Mouse (Mus musculus) bone marrow macrophage, adult 2 months (primary cell): Measurements from ENCODE around the gene Mthfsd. TPM values are rescaled to one million over a fixed set of nuclear protein-coding genes. Genes with fewer than 3 reads are reported as not detected.

ENCODE experiments used
- H3K27ac ChIP-seq: 2 replicates; pipeline ENCODE4 v1.5.1; 2012; ENCODE audit warnings: low read depth, low read length; ENCODE audit not compliant: insufficient read depth
- H3K4me1 ChIP-seq: 2 replicates; pipeline ENCODE4 v1.6.1; 2012; ENCODE audit warnings: low read length; ENCODE audit not compliant: control insufficient read depth, insufficient read depth
- H3K4me3 ChIP-seq: 2 replicates; pipeline ENCODE4 v1.5.1; 2012; ENCODE audit warnings: mild to moderate bottlenecking, low read length, moderate library complexity; ENCODE audit not compliant: insufficient read depth
- CTCF ChIP-seq: IDR thresholded peaks from 2 replicates; pipeline ENCODE4 v1.5.1; 2012; ENCODE audit warnings: low read depth, mild to moderate bottlenecking, low read length, moderate library complexity
- POLR2A ChIP-seq: IDR thresholded peaks from 2 replicates; pipeline ENCODE4 v1.6.1; 2012; ENCODE audit warnings: mild to moderate bottlenecking, low read depth, low read length, borderline replicate concordance
- polyA plus RNA-seq: library from polyadenylated mRNA; stranded (reverse); fragments of >200 nt; gene quantifications from 2 replicates; pipeline ENCODE4 v1.2.4, GENCODE M21; 2012; ENCODE audit not compliant: missing spikeins, insufficient read depth, insufficient read length

Gene Mthfsd
- polyA plus RNA-seq, 1 experiment: 21.0 TPM

DNA sequence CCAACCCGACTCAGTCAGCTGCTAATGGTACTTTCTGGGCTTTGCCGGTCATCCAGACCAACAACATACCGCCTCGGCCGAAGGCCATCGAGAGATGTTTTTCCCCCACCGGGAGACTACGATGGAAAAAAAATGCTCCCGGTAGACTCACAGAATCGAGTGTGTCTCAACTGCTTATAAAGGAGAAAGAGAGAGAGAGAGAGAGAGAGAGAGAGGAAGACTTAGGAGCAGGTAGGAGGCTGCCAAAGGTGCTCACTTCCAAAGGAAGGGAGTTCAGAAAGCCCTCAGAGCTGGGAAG is 33.4 kb downstream of the Mthfsd start:
- Histone ChIP-seq H3K27ac (no peak overlapping the region), H3K4me3 (no peak overlapping the region)
- no peak for TF ChIP-seq POLR2A
- TF ChIP-seq CTCF: no peak

DNA sequence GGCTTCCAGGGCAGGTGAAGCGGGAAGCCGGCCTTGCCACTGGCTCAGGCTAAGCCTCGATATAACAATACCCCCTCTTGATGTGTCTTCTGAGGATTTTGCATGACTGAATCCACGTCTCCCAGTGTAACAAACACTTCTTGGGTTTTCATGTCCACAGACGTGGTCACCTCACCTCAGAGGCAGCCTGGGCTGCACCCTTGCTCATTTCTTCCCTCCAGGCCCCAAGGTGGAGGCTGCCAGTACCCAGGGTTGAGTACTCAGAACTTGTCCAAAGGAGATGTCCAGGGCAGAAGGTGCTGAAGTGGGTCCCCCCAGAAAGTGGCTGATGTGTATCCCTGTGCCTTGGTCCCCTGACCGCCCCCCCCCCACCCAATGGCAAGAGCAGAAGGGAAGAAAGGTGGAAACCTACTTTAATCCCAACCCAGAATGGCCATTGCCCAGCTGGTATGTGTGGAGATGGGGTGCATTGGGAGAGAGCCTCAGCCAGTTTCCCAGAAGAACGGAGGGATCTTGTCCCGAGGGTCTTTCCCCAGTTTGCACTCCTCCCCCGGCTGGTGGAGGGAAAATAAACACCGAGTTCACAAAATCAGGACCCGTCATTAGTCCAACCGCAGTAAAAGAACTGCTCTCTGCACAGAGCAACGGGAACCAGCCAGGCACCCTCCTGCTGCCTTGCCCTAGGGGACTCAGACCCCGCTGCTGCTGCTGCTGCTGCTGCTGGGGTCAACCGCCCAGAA is 33.9 kb downstream of the Mthfsd start:
- TF ChIP-seq POLR2A (no peak), CTCF (no peak)
- Histone ChIP-seq H3K4me1 (no peaks in the 10 kb centered on the region), H3K27ac (no peak overlapping the region), H3K4me3 (no peak overlapping the region)

More for the DNA sequence above, 33.4 kb downstream of the Mthfsd start:
- H3K4me1 ChIP-seq: no peaks in the 10 kb centered on the region

DNA sequence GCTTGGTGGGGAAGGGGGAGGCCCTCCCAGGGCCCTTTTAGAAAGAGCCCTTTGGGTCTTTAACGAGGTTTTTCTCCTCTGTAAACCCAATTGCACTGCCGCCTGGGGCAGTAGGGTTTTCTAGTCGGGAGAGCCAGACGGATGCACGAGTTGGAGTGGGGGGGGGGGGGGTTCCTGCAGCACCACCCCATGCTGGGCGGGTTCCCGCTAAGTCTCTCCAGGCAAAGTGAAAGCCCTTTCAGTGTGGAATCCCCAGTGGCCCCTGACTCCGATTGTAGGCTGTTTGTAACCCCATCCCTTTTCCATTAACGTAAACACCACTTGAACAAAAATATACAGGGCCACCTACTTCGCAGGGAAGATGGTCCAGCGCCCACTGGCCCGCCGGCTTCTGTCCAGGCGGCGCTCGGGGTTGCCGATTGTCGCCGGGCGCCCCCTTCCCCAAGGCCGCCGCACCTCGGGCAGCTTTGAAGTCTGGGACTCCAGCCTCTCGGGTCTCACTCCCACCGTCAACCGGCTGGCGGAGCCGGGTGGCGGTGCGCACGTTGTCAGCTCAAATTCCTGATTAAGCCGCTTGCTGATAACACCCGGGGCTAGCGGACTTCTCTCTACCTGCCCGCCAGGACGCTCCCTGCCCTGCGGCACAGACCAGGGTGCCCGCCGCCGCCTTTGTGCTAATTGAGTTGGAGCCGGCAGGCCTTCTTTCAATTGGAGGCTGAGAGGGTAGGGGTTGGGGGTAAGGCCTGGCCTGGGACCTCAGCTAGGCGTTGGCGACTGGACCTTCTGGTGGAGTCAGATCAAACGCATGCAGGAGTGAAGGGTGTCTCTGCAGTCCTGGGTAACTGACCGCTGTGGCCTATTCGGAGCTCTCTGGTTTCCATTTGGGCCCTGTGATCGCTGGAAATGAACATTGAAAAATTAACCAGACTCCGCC is 34.8 kb downstream of the Mthfsd start:
- Histone ChIP-seq H3K27ac (no peak overlapping the region), H3K4me3 (no peak overlapping the region; the same call in 1 of the 2 replicates)

DNA sequence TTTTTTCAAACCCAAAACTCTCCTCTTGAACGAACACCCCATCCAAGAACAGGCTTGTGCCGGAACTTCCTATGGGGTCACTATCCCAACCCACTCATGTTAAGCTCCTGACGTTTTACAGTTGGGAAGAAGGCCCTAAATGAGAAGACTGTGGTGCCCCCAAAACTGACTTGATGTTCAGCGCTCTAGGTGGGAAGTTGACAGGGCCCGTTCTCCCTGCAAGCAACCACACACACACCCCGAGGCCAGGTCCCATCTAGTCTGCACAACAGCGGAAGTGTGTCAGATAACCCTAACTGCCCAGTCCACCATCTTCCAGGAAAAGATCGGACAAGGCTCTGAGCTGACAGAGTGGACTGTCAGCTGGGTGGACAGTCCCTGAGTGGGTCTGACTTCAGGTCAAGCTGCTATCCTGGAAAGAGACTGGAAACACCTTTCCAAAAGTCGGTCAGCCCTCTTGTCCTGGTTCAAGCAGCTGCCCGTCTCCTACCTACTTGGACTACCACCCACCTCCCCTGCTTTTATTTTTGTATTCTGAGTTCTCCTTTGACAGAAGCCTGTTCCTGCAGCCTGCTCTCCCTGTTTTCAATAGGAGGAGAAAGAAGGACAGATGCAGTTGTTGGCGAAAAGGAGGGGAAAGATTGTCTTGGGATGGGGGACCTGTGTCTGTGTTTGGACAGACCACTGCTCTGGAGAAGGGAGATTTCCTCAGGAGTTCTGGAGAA is 35.6 kb downstream of the Mthfsd start:
- Histone ChIP-seq H3K4me1 (no peaks in the 10 kb centered on the region), H3K4me3 (no peak overlapping the region), H3K27ac (no peak overlapping the region)
- TF ChIP-seq POLR2A: no peak
- no peak for TF ChIP-seq CTCF

More for the DNA sequence above, 34.8 kb downstream of the Mthfsd start:
- TF ChIP-seq CTCF: no peak
- no peak for TF ChIP-seq POLR2A
- no peaks in the 10 kb centered on the region for H3K4me1 ChIP-seq

DNA sequence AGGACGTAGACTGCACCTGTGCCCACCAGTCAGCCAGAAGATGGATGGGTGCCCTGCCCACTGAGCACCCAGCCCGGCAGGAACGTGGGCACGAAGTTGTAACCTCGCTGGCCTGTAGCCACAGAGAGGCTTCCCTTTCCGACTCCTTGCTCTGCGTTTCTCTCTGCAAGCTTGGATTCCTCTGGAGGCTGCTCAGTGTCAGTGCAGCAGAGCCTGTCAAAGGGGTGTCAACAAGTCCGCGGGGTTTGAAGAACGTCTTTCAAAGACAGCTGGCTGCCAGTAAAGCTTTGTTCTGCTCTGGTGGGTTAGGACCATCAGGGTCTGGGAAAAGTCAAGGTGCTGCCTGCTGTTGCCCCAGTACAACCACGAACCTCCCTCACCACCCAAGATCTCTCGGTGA is 36.7 kb downstream of the Mthfsd start:
- TF ChIP-seq CTCF (no peak), POLR2A (no peak)
- Histone ChIP-seq H3K4me1 (no peaks in the 10 kb centered on the region), H3K4me3 (no peak overlapping the region), H3K27ac (no peak overlapping the region)

DNA sequence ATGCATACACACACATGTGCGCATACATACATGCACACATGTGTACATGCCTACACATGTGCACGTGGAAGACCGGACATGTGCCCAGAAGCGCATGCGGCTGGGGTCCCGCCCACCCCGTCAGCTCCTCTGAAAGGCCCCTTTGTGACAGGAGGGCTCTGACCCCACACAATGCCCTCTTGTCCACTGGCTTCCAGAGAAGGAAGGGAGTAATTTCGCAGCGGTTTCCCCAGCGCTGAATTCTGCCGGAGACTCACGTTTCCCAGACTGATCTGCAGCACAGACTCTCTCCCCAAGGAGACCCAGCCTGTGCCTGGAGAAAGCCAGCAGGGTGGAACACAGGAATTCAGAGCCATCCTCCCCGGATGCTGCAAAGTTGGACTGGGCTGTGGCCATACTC is 44.5 kb downstream of the Mthfsd start:
- Histone ChIP-seq H3K27ac (no peak overlapping the region), H3K4me1 (no peaks in the 10 kb centered on the region)

DNA sequence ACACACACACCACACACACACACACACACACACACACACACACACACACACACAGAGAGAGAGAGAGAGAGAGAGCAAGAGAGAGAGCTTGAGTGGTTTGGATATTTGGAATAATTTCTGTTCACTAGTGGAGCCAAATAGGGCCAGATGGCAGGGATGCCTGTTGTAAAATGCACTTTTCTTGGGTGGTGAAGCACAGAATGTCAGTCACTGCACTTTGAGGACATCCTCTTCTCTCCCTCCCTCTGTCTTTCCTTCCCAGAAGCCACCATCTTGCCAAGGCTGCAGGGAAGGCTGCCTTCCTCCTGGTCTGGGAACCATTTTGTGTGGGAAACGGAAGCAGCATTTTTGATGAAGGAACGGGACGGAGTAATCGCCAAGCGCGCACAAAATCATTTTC is 45.7 kb downstream of the Mthfsd start:
- no peak overlapping the region for H3K4me3 ChIP-seq
- H3K27ac ChIP-seq: no peak overlapping the region
- no peak for TF ChIP-seq CTCF
- TF ChIP-seq POLR2A: no peak
- no peaks in the 10 kb centered on the region for H3K4me1 ChIP-seq

More for the DNA sequence above, 44.5 kb downstream of the Mthfsd start:
- no peak for TF ChIP-seq POLR2A
- no peak for TF ChIP-seq CTCF
- H3K4me3 ChIP-seq: no peak overlapping the region

DNA sequence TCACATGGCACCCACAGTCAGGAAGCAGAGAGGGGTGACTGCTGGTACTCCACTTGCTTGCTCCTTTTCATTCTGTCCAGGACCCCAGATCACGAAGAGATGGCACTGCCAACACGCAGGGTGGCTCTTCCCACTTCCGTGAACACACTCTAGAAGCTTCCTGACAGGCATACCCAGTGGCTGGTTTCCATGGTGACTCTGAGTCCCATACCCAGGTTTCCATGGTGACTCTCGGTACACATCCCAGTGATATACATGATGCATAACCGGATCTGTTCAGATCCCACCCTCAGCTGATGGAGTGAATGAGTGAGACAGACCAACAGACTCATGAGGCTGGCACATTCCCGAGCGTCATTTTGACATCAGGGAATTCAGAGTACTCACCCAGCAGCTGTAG is 49.1 kb downstream of the Mthfsd start:
- TF ChIP-seq CTCF (no peak), POLR2A (no peak)
- Histone ChIP-seq H3K4me3 (no peak overlapping the region), H3K4me1 (no peaks in the 10 kb centered on the region), H3K27ac (no peak overlapping the region)

DNA sequence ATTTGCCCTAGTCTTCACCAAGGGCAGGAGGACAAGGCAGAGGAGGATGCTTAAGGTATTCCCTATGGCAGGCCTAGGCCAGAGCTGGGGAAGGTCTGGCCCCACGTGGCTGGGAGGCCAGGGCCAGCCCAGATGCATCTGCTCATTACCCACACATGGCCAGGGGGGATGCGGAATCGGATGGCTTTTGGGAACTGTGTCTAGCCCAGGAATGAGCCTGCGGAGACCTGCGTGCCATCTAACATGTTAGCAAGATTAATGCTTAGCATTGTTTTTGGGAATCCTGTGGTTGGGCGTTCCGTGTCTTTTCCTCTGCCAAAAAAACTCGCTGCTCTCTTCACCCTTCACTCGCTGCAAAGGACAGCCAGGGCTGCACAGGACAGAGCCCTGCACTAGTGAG is 50.1 kb downstream of the Mthfsd start:
- Histone ChIP-seq H3K27ac (no peak overlapping the region), H3K4me3 (no peak overlapping the region)
- TF ChIP-seq CTCF (no peak), POLR2A (no peak)

DNA sequence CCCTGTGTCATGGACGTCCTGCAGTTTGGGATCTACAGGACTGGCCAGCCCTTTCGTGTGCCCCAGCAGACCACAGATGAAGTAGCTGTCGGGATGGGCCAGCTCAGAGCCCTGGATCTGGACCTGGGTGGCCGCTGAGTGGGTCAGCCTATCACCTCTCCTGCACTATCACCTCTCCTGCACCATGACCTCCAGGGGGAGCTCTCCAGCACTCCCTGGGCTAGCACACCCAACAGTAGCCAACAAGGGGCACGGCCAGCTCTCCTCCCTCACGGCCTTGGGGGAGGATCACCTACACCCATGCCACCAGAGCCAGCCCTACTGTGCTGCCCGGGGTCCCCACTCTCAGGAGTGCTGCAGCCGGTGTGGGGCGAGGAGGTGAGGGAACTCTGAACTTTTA is 60.8 kb downstream of the Mthfsd start:
- Histone ChIP-seq H3K4me3 (no peak overlapping the region), H3K4me1 (no peaks in the 10 kb centered on the region), H3K27ac (no peak overlapping the region)
- TF ChIP-seq POLR2A: no peak

More for the DNA sequence above, 50.1 kb downstream of the Mthfsd start:
- peaks cover 2% of the 10 kb centered on the region; the same call in 1 of the 2 replicates for H3K4me1 ChIP-seq
